Mouse (Mus musculus) embryonic facial prominence, embryonic 14.5 days (tissue): ENCODE measurements around the gene Cobll1. TPM values are rescaled to one million over a fixed set of nuclear protein-coding genes. Genes with fewer than 3 reads are reported as not detected.

Experiments used
- ATAC-seq: fragments of 200-750 bp; cut with Nextera tagmentation; 2 replicates; pipeline ENCODE4 v1.8.0; 2017; ENCODE audit warnings: low read depth, moderate number of reproducible peaks, moderate TSS enrichment
- DNase-seq: peaks from one replicate; pipeline ENCODE4 v3.0.0-alpha.2; 2015; ENCODE audit warnings: low spot score
- H3K27ac ChIP-seq: fragments of 300-500 bp; sonication (generic); replicated peaks from 2 replicates; pipeline ENCODE4 v1.5.1; 2014; ENCODE audit warnings: low read depth, mild to moderate bottlenecking, low read length, moderate library complexity
- H3K27me3 ChIP-seq: fragments of 300-500 bp; sonication (generic); replicated peaks from 2 replicates; pipeline ENCODE4 v1.6.1; 2014; ENCODE audit warnings: low read length; ENCODE audit not compliant: control insufficient read depth, insufficient read depth
- H3K36me3 ChIP-seq: fragments of 300-500 bp; sonication (generic); 2 replicates; pipeline ENCODE4 v1.6.1; 2014; ENCODE audit warnings: low read length, mixed read lengths; ENCODE audit not compliant: control insufficient read depth, insufficient read depth
- H3K4me1 ChIP-seq: fragments of 300-500 bp; sonication (generic); 2 replicates; pipeline ENCODE4 v1.6.1; 2014; ENCODE audit warnings: antibody characterized with exemption, low read length; ENCODE audit not compliant: control insufficient read depth, insufficient read depth
- H3K4me2 ChIP-seq: fragments of 300-500 bp; sonication (generic); 2 replicates; pipeline ENCODE4 v1.6.1; 2014; ENCODE audit warnings: low read depth, mild to moderate bottlenecking, low read length, moderate library complexity, mixed read lengths
- H3K4me3 ChIP-seq: fragments of 300-500 bp; sonication (generic); 2 replicates; pipeline ENCODE4 v1.5.1; 2014; ENCODE audit warnings: low read depth, mild to moderate bottlenecking, low read length
- H3K9ac ChIP-seq: fragments of 300-500 bp; sonication (generic); 2 replicates; pipeline ENCODE4 v1.6.1; 2014; ENCODE audit warnings: low read depth, mild to moderate bottlenecking, low read length, moderate library complexity, mixed read lengths
- H3K9me3 ChIP-seq: fragments of 300-500 bp; sonication (generic); 2 replicates; pipeline ENCODE4 v1.6.1; 2016; ENCODE audit warnings: low read length; ENCODE audit not compliant: control insufficient read depth
- WGBS: fragments of 180-500 bp; shearing (Covaris S2); extraction: QIAGEN DNeasy Blood & Tissue Kit; methylation state at CpG from one replicate; pipeline ENCODE4 v1.1.7; 2014; 5-methylcytosine and 5-hydroxymethylcytosine counted together
- polyA plus RNA-seq: library from polyadenylated mRNA; unstranded; fragments of >200 nt; fragmentation: Nextera tagmentation; extraction: Ambion mirVana; gene quantifications from 2 replicates; pipeline ENCODE4 v1.2.1, GENCODE M21; 2014

The Cobll1 gene
- polyA plus RNA-seq, 1 experiment from 2014 or later = 4.1 TPM

DNA sequence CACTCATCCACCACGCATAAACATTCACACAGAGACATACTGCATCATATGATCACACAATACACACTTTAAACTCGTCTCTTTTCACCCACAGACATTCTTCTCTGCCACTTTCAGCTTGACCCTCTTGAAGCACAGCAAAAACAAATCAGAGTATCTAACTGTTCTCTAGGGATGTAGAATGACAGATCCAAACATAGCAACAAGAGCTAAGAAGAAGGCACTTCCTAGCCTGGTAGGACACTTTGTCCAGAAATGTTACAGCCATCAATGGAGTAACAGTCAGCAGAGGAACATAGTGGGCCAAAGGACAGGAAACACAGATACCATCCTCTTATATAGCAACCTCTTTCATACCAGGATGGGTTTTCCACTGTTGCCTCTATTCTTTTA is 11.3 kb downstream of the Cobll1 start:
- 78% methylated on average over 2 of the region's 2 CpGs for WGBS
- no peak overlapping the region for H3K9ac ChIP-seq
- no peak overlapping the region for H3K4me3 ChIP-seq
- ATAC-seq (no peak), DNase-seq (no peak)
- no peaks in the 10 kb centered on the region for H3K27me3 ChIP-seq
- no peaks in the 10 kb centered on the region for H3K9me3 ChIP-seq
- no peak overlapping the region for H3K4me2 ChIP-seq
- no peaks in the 10 kb centered on the region for H3K36me3 ChIP-seq
- H3K27ac ChIP-seq = no peak overlapping the region
- no peaks in the 10 kb centered on the region for H3K4me1 ChIP-seq

- H3K27me3 ChIP-seq = no peaks in the 10 kb centered on the region
- H3K4me1 ChIP-seq = no peaks in the 10 kb centered on the region
- H3K4me2 ChIP-seq = no peak overlapping the region
- H3K27ac ChIP-seq = no peak overlapping the region
- H3K9ac ChIP-seq = no peak overlapping the region
- WGBS = 83% methylated on average over 6 of the region's 6 CpGs
- DNase-seq (no peak), ATAC-seq (no peak)
- H3K9me3 ChIP-seq = no peaks in the 10 kb centered on the region
- H3K4me3 ChIP-seq = no peak overlapping the region
- H3K36me3 ChIP-seq = no peaks in the 10 kb centered on the region
These were observed 11.9 kb downstream of the Cobll1 start for GRCm38 (mm10) chr2:65227154-65227897.

DNA sequence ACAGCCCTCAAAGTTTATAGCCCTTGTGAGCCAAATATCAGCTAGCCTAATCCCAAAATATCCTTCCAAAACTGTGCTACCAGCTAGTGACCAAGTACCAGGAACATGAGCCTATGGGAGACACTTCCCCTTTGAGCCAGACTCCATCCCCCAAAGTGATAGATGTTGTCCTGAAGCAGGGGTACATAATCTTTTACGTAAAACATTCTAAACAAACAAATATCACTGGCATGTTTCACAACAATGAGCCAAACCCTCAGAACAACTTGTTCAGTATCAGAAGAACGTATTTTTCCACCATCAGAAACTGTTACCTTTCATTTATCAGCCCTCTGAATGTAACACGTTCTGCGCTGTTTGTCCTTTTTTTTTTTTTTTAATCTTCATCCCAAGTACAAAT is 12.7 kb downstream of the Cobll1 start:
- no peak for DNase-seq
- no peak overlapping the region for H3K27ac ChIP-seq
- H3K9ac ChIP-seq = no peak overlapping the region
- no peaks in the 10 kb centered on the region for H3K27me3 ChIP-seq
- no peaks in the 10 kb centered on the region for H3K9me3 ChIP-seq
- no peak overlapping the region for H3K4me2 ChIP-seq
- no peaks in the 10 kb centered on the region for H3K36me3 ChIP-seq
- H3K4me1 ChIP-seq = no peaks in the 10 kb centered on the region
- 90% methylated on average over 4 of the region's 4 CpGs for WGBS
- no peak for ATAC-seq
- H3K4me3 ChIP-seq = no peak overlapping the region

DNA sequence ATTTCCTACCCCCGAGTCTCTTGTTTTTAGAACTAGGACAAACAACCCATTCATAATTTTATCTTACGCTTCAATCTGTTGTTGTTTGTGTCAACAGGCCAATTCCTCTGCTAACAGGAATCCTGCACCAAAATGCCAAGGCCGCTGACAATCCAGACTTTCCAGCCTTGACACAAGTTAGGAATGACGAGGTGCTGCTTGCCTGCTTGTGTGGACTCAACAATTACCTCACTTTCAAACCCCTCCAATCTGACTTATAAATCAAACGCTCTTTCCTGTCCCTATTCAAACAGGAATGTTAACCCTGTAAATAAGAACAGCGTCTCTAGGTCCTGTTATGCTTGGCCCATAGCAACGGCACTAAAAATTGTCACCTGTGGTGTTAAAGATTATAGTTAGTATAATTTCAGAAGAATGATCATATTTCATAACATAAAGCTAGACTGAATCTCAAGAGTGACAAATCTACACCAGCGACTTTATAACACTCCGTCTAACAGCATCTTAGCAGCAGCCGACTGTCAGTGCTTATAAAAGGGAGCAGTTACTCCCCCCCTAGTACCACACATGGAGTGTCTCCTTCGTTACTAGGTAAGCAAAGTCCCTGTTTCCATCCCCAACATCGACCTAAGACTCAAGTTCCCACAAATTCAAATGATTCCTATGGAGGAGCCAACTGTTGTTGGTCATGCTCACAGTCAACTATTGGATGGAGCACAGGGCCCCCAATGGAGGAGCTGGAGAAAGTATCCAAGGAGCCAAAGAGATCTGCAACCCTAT is 15.1 kb downstream of the Cobll1 start:
- no peak overlapping the region for H3K27ac ChIP-seq

DNA sequence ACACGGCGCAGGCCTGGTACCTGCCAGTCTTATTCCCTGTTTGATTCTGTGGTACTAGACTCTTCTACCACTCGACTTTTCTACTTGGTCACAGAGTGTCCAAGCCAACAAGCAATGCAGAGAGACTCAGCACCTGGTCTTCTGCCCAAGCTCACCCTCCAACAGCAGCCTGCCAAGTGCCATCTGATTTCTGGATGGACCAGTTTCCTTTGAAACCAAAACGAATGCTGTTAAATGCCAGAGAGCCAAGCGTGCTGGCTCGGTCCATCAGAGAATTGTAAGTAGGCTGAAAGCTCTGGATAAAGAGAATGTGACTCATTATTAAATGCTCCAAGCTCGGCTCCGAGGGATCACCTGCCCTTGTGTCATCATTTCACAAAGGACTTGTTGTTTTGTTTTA is 16.2 kb downstream of the Cobll1 start:
- no peak overlapping the region for H3K4me2 ChIP-seq

More for the DNA sequence above, 15.1 kb downstream of the Cobll1 start:
- no peak overlapping the region for H3K9ac ChIP-seq
- H3K4me2 ChIP-seq = no peak overlapping the region
- WGBS = 66% methylated on average over 12 of the region's 12 CpGs
- no peaks in the 10 kb centered on the region for H3K4me1 ChIP-seq
- H3K9me3 ChIP-seq = no peaks in the 10 kb centered on the region
- no peaks in the 10 kb centered on the region for H3K27me3 ChIP-seq
- H3K4me3 ChIP-seq = no peak overlapping the region
- no peak for DNase-seq
- no peak for ATAC-seq
- no peaks in the 10 kb centered on the region for H3K36me3 ChIP-seq

DNA sequence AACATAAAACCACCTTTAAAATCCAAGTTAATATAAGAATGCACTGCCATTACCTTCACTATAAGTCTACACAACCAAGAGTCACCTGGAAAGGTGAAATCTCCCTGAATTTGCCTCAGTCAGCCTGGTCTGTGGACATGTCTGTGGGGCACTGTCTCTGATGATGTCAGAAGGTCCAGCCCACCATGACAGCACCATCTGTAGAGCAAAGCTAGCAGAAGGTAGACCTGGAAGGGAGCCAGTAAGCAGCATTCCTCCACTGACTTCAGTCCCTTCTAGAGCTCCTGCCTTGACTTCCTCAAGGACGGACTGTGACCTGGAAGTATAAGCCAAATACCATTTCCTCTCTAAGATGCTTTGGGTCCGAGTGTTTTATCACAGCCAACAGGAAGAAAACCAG is 17.6 kb downstream of the Cobll1 start:
- no peak overlapping the region for H3K27ac ChIP-seq
- DNase-seq (no peak), ATAC-seq (no peak)
- H3K4me2 ChIP-seq = no peak overlapping the region
- no peaks in the 10 kb centered on the region for H3K36me3 ChIP-seq
- 63% methylated on average over 2 of the region's 2 CpGs for WGBS
- no peaks in the 10 kb centered on the region for H3K9me3 ChIP-seq
- H3K27me3 ChIP-seq = no peaks in the 10 kb centered on the region
- no peaks in the 10 kb centered on the region for H3K4me1 ChIP-seq
- no peak overlapping the region for H3K4me3 ChIP-seq
- no peak overlapping the region for H3K9ac ChIP-seq

More for the DNA sequence above, 16.2 kb downstream of the Cobll1 start:
- H3K27me3 ChIP-seq = no peaks in the 10 kb centered on the region
- no peaks in the 10 kb centered on the region for H3K36me3 ChIP-seq
- H3K9me3 ChIP-seq = no peaks in the 10 kb centered on the region
- H3K27ac ChIP-seq = no peak overlapping the region
- WGBS = 77% methylated on average over 8 of the region's 8 CpGs
- DNase-seq = no peak
- no peak overlapping the region for H3K4me3 ChIP-seq
- H3K9ac ChIP-seq = no peak overlapping the region
- ATAC-seq = no peak
- no peaks in the 10 kb centered on the region for H3K4me1 ChIP-seq

- H3K9ac ChIP-seq = no peak overlapping the region
- no peaks in the 10 kb centered on the region for H3K36me3 ChIP-seq
- no peaks in the 10 kb centered on the region for H3K4me1 ChIP-seq
- no peak for DNase-seq
- H3K27me3 ChIP-seq = no peaks in the 10 kb centered on the region
- 86% methylated on average over 1 of the region's 1 CpGs for WGBS
- no peak overlapping the region for H3K27ac ChIP-seq
- H3K4me3 ChIP-seq = no peak overlapping the region
- no peak for ATAC-seq
- H3K4me2 ChIP-seq = no peak overlapping the region
- no peaks in the 10 kb centered on the region for H3K9me3 ChIP-seq
These were observed 18.6 kb downstream of the Cobll1 start for GRCm38 (mm10) chr2:65220563-65220962.

DNA sequence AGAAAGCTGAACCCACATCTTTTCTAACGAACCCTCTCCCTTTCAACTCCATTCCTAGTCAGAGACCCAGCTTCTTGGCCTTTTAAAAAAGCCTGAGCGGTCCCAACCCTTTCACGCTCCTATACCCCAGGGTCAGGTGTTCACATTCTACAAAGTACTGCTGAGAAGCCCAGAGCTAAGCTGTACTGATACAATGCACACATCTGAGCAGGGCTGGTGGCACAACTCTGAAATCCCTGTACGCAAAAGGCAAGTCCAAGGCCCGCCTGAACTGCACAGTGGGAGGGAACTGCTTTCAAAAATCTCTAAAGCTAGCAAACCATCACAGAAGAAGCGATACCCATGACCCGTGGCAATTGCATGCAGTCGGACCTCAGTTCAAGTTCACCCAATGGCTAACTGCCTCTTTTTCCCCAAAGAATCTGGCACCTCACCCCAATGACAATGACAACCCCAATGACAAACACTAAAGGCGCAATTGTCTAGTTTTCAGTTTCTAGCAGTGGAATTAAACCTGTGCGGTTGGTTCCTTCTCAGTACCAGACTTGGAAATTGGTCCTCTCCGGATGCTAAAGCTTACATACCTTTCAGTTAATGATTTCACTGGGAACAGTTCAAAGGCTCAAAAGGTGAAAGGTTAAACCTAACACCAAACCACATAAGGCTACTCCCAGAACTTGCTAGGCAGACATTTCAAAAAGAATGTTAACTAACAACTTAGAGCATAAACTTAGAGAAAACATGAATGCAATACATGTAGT is 19.6 kb downstream of the Cobll1 start:
- no peaks in the 10 kb centered on the region for H3K4me1 ChIP-seq
- no peak overlapping the region for H3K9ac ChIP-seq
- H3K36me3 ChIP-seq = no peaks in the 10 kb centered on the region
- H3K27ac ChIP-seq = no peak overlapping the region
- ATAC-seq (no peak), DNase-seq (no peak)
- H3K27me3 ChIP-seq = no peaks in the 10 kb centered on the region
- 72% methylated on average over 11 of the region's 11 CpGs for WGBS
- H3K4me2 ChIP-seq = no peak overlapping the region
- H3K9me3 ChIP-seq = no peaks in the 10 kb centered on the region
- no peak overlapping the region for H3K4me3 ChIP-seq
